20 mouse cellular contexts compared by ENCODE assay signal in the genomic region with DNA sequence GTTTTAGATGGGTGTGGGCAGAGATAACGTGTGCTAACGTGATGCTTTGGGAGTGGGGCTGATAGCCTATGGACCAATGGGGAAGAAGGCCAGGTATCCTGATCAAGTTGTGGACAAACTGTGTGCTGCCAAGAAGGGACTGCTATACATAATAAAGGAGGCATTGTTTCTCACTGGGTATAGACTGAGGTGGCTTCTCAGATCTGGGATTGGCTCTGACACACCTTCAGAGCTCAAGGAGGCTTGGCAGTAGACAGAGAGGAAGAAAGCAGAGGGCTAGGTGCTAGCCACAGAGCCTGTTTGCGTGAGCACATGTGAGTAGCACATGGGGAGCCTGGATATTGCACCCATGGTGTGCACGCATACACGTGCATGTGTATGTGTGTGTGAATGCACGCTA.
"Had no signal": no experiment of that assay in that cellular context is flagged by ENCODE, and none has a peak within 500 bp of the region (broad histone marks: within the 10 kb centered on the region; RNA-seq: fewer than 3 reads in every experiment).

No protein-coding gene starts in this region.

- H3K27me3 ChIP-seq: intestine, embryonic 15.5 days; limb, embryonic 13.5 days; liver, embryonic 12.5 days; liver, embryonic 15.5 days; lung, embryonic 15.5 days had no signal

- H3K4me3 ChIP-seq: intestine, embryonic 15.5 days; limb, embryonic 10.5 days; limb, embryonic 13.5 days; liver, embryonic 12.5 days; liver, embryonic 15.5 days; lung, embryonic 15.5 days had no signal

- H3K36me3 ChIP-seq: intestine, embryonic 15.5 days; limb, embryonic 10.5 days; limb, embryonic 13.5 days; liver, embryonic 12.5 days; liver, embryonic 15.5 days; lung, embryonic 15.5 days had no signal

- H3K4me2 ChIP-seq: intestine, embryonic 15.5 days; limb, embryonic 13.5 days; liver, embryonic 12.5 days; liver, embryonic 15.5 days; lung, embryonic 15.5 days had no signal

- H3K9me3 ChIP-seq: intestine, embryonic 15.5 days; limb, embryonic 10.5 days; limb, embryonic 13.5 days; liver, embryonic 12.5 days; liver, embryonic 15.5 days; lung, embryonic 15.5 days had no signal

- H3K4me1 ChIP-seq: intestine, embryonic 15.5 days; limb, embryonic 10.5 days; liver, embryonic 12.5 days; liver, embryonic 15.5 days had no signal

- H3K27ac ChIP-seq: intestine, embryonic 15.5 days; limb, embryonic 10.5 days; limb, embryonic 13.5 days; liver, embryonic 12.5 days; liver, embryonic 15.5 days; lung, embryonic 15.5 days had no signal

- DNase-seq: kidney, adult 11 months; kidney, adult 8-10 months; kidney, postnatal 14 days; kidney, postnatal 4 days; liver; lung, adult 18-20 months; lung, postnatal 14 days; lung, postnatal 4 days; midbrain, embryonic 14.5 days; right cerebral cortex, adult 18-20 months; right cerebral cortex, postnatal 14 days; right cerebral cortex, postnatal 4 days; thymus, adult 2 months; thymus, postnatal 25 days had no signal

- ATAC-seq: intestine, embryonic 15.5 days; liver, embryonic 12.5 days had no signal

- H3K9ac ChIP-seq: intestine, embryonic 15.5 days; limb, embryonic 13.5 days; liver, embryonic 12.5 days; liver, embryonic 15.5 days; lung, embryonic 15.5 days had no signal
